Mouse (Mus musculus): ENCODE results near the gene Cdc26. TPM values are rescaled to one million over a fixed set of nuclear protein-coding genes. Genes with fewer than 3 reads are reported as not detected.

Gene Cdc26
- polyA plus RNA-seq, 1 experiment from 2014 or later, result 215 TPM

DNA sequence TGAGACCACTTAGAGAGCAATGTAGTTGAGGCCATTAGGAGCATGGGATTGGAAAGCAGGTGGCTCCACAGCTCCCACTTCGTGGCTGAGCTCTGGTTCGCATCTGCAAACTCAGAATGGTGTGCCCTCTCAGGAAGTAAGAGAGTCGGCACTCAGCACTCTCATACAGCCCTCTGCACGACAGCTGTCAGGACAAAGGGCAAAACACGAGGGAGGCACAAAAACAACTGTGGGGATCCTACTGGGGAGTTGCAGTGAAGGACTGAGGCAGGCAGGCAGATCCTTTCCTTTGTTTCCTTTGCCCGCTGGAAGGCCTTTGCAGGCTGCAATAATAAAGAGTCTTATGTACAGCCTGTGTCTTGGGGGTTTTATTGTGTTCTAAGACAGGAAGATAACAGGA is 15.0 kb downstream of the Cdc26 start:
- Histone ChIP-seq H3K27me3 (replicated peaks; ENCODE audit: low read depth, poor library complexity, severe bottlenecking) (no peaks in the 10 kb centered on the region), H3K4me1 (no peaks in the 10 kb centered on the region), H3K27ac (replicated peaks) (no peak overlapping the region; the same call in 1 of the 2 replicates), H3K4me3 (no peak overlapping the region), H3K9me3 (no peaks in the 10 kb centered on the region), H3K36me3 (replicated peaks) (peaks cover 93% of the 10 kb centered on the region)
- 65% methylated on average over 6 of the region's 6 CpGs for WGBS
- DNase-seq (ENCODE audit: low spot score), result peak; percentile 12

- no peaks in the 10 kb centered on the region for H3K4me1 ChIP-seq
- 89% methylated on average over 7 of the region's 7 CpGs for WGBS
- H3K4me3 ChIP-seq, result no peak overlapping the region
- no peaks in the 10 kb centered on the region for H3K27me3 ChIP-seq (replicated peaks; ENCODE audit: low read depth, poor library complexity, severe bottlenecking)
- H3K27ac ChIP-seq (replicated peaks), result no peak overlapping the region
- no peak for DNase-seq (ENCODE audit: low spot score)
- H3K9me3 ChIP-seq, result no peaks in the 10 kb centered on the region
- peaks cover 91% of the 10 kb centered on the region for H3K36me3 ChIP-seq (replicated peaks)
Measured at GRCm38 (mm10) chr4:62391892-62392291, 16.6 kb downstream of the Cdc26 start.

- Histone ChIP-seq H3K27me3 (replicated peaks; ENCODE audit: low read depth, poor library complexity, severe bottlenecking) (no peaks in the 10 kb centered on the region), H3K27ac (replicated peaks) (no peak overlapping the region), H3K36me3 (replicated peaks) (peaks cover 86% of the 10 kb centered on the region), H3K9me3 (no peaks in the 10 kb centered on the region), H3K4me3 (no peak overlapping the region), H3K4me1 (no peaks in the 10 kb centered on the region)
- DNase-seq (ENCODE audit: low spot score), result no peak
- whole genome bisulfite sequencing, result 86% methylated on average over 5 of the region's 5 CpGs
Measured at GRCm38 (mm10) chr4:62389592-62390512, 18.6 kb downstream of the Cdc26 start.

GRCm38 (mm10) chr4:62385439-62385838 is 23.0 kb downstream of the Cdc26 start:
- WGBS, result 94% methylated on average over 7 of the region's 7 CpGs
- Histone ChIP-seq H3K27me3 (replicated peaks; ENCODE audit: low read depth, poor library complexity, severe bottlenecking) (no peaks in the 10 kb centered on the region), H3K9me3 (no peaks in the 10 kb centered on the region), H3K27ac (replicated peaks) (no peak overlapping the region), H3K4me1 (no peaks in the 10 kb centered on the region), H3K4me3 (no peak overlapping the region), H3K36me3 (replicated peaks) (peaks cover 55% of the 10 kb centered on the region)
- no peak for DNase-seq (ENCODE audit: low spot score)

- Histone ChIP-seq H3K27ac (replicated peaks) (no peak overlapping the region), H3K4me1 (no peaks in the 10 kb centered on the region), H3K4me3 (no peak overlapping the region), H3K9me3 (no peaks in the 10 kb centered on the region), H3K36me3 (replicated peaks) (peaks cover 43% of the 10 kb centered on the region), H3K27me3 (replicated peaks; ENCODE audit: low read depth, poor library complexity, severe bottlenecking) (no peaks in the 10 kb centered on the region)
- DNase-seq (ENCODE audit: low spot score), result no peak
- WGBS, result 85% methylated on average over 1 of the region's 1 CpGs
Measured at GRCm38 (mm10) chr4:62384159-62384558, 24.3 kb downstream of the Cdc26 start.

DNA sequence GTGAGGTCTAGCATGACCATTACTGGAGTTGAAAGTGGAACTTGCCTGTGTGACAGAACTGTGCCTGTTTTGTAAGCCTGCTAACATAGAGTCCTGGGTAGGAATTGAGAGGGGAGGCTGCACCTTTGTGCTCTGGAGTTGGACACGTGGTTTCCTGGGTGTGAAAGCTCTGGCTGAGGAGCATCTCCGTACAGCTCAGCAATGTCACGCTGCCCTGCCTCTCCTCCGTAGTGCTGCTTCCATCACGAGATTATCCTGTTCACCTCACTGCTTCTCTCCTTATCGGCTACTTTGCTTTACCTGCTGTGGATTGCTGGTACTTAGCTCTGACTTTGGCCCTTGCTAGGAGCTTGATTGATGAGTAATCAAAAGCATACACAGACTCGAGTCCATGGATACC is 24.7 kb downstream of the Cdc26 start:
- no peaks in the 10 kb centered on the region for H3K9me3 ChIP-seq
- no peak for DNase-seq (ENCODE audit: low spot score)
- no peak overlapping the region for H3K4me3 ChIP-seq
- no peaks in the 10 kb centered on the region for H3K27me3 ChIP-seq (replicated peaks; ENCODE audit: low read depth, poor library complexity, severe bottlenecking)
- H3K4me1 ChIP-seq, result no peaks in the 10 kb centered on the region
- no peak overlapping the region for H3K27ac ChIP-seq (replicated peaks)
- H3K36me3 ChIP-seq (replicated peaks), result peaks cover 39% of the 10 kb centered on the region
- 81% methylated on average over 7 of the region's 7 CpGs for WGBS

DNA sequence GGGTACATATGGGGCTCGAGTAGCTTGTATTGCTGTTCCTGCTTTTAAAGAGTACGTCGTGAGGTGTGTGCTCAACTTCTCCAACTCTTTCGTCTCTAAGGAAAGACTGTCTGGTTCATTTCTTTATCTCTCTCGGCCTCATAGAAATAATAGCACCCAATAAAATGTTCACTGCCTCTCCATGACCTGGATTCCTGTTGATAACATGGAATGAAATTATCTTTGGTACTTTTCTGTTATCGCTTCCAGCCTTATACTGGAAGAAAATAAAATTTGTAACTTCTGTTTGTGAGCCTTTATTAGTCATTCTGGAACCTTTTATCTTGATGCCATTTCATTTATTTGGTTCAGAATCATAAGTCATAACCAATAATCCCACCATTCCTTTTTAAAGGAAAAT is 25.2 kb downstream of the Cdc26 start:
- DNase-seq (ENCODE audit: low spot score), result no peak
- no peaks in the 10 kb centered on the region for H3K27me3 ChIP-seq (replicated peaks; ENCODE audit: low read depth, poor library complexity, severe bottlenecking)
- 90% methylated on average over 6 of the region's 6 CpGs for WGBS

GRCm38 (mm10) chr4:62379724-62380381 is 28.6 kb downstream of the Cdc26 start:
- Histone ChIP-seq H3K27me3 (replicated peaks; ENCODE audit: low read depth, poor library complexity, severe bottlenecking) (no peaks in the 10 kb centered on the region), H3K4me1 (no peaks in the 10 kb centered on the region), H3K36me3 (replicated peaks) (peaks cover 7% of the 10 kb centered on the region; the same call in 1 of the 2 replicates), H3K27ac (replicated peaks) (no peak overlapping the region), H3K4me3 (no peak overlapping the region), H3K9me3 (no peaks in the 10 kb centered on the region)
- 87% methylated on average over 9 of the region's 9 CpGs for WGBS
- DNase-seq (ENCODE audit: low spot score), result no peak

More for the DNA sequence above, 25.2 kb downstream of the Cdc26 start:
- Histone ChIP-seq H3K27ac (replicated peaks) (no peak overlapping the region), H3K4me1 (no peaks in the 10 kb centered on the region), H3K9me3 (no peaks in the 10 kb centered on the region), H3K36me3 (replicated peaks) (peaks cover 33% of the 10 kb centered on the region), H3K4me3 (no peak overlapping the region)

- no peak overlapping the region for H3K4me3 ChIP-seq
- no peak for DNase-seq (ENCODE audit: low spot score)
- H3K4me1 ChIP-seq, result peaks cover 12% of the 10 kb centered on the region; the same call in 1 of the 2 replicates
- H3K36me3 ChIP-seq (replicated peaks), result no peaks in the 10 kb centered on the region
- H3K27me3 ChIP-seq (replicated peaks; ENCODE audit: low read depth, poor library complexity, severe bottlenecking), result no peaks in the 10 kb centered on the region
- WGBS, result 92% methylated on average over 2 of the region's 2 CpGs
- H3K9me3 ChIP-seq, result no peaks in the 10 kb centered on the region
- no peak overlapping the region for H3K27ac ChIP-seq (replicated peaks)
Measured at GRCm38 (mm10) chr4:62376123-62376522, 32.3 kb downstream of the Cdc26 start.

DNA sequence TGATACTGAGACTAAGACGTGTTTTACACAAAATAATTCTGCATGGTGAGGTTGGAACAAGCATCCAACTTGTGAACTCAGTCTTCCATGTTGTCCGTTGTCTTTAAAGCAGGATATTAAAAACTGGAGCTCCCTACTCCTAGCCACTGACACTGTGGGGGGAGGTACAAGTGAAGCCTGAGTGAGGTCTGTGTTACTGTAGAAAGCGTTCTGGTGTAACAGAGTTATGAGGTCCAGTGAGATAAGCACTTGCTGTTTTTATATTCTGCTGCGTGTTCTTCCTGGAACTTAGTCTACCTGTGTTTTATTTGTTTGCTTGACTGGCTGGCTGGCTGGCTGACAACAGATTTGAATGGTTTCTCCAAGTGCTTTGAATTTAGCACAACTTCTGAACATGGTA is 34.1 kb downstream of the Cdc26 start:
- Histone ChIP-seq H3K27ac (replicated peaks) (no peak overlapping the region), H3K27me3 (replicated peaks; ENCODE audit: low read depth, poor library complexity, severe bottlenecking) (no peaks in the 10 kb centered on the region), H3K4me1 (peaks cover 12% of the 10 kb centered on the region; the same call in 1 of the 2 replicates), H3K4me3 (no peak overlapping the region), H3K9me3 (no peaks in the 10 kb centered on the region), H3K36me3 (replicated peaks) (no peaks in the 10 kb centered on the region)
- WGBS, result 89% methylated on average over 4 of the region's 4 CpGs
- no peak for DNase-seq (ENCODE audit: low spot score)

GRCm38 (mm10) chr4:62373668-62374067 is 34.8 kb downstream of the Cdc26 start:
- Histone ChIP-seq H3K4me1 (peaks cover 12% of the 10 kb centered on the region; the same call in 1 of the 2 replicates), H3K36me3 (replicated peaks) (no peaks in the 10 kb centered on the region), H3K27me3 (replicated peaks; ENCODE audit: low read depth, poor library complexity, severe bottlenecking) (no peaks in the 10 kb centered on the region), H3K9me3 (no peaks in the 10 kb centered on the region), H3K4me3 (no peak overlapping the region), H3K27ac (replicated peaks) (no peak overlapping the region)
- 87% methylated on average over 7 of the region's 7 CpGs for WGBS
- no peak for DNase-seq (ENCODE audit: low spot score)

DNA sequence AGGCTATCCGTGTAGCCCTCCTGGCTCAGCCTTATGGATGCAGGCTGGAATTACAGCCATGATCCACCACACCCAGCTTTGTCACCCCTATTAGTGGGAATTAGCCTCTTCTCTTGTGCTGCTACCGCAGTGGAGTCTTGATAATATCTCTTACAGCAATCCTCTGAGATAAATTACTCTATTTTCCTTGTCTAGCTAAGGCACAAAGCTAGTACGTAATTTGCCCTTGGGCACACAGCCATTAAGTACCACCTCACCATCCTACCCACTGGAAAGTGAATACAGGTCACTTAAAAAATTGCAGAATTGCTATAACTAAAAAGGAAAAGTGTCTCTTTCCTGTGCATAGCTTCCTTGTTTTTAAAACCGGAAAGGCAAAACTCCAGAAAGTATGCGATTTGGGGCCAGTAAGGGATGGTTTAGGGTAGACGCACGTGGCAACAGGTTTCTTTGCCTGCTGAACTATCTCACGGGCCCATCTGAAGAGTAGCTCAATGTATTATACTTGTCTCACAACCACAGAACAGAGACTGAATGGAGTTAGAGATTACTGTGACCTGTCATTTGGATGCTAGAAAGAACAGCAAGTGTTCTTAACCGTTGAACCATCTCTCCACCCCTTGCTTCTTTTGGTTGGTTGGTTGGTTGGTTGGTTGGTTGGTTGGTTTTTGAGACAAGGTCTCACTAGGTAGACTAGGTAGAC is 35.5 kb downstream of the Cdc26 start:
- Histone ChIP-seq H3K27ac (replicated peaks) (no peak overlapping the region), H3K9me3 (no peaks in the 10 kb centered on the region), H3K4me1 (peaks cover 12% of the 10 kb centered on the region; the same call in 1 of the 2 replicates), H3K36me3 (replicated peaks) (no peaks in the 10 kb centered on the region), H3K4me3 (no peak overlapping the region), H3K27me3 (replicated peaks; ENCODE audit: low read depth, poor library complexity, severe bottlenecking) (no peaks in the 10 kb centered on the region)
- 81% methylated on average over 9 of the region's 9 CpGs for WGBS
- no peak for DNase-seq (ENCODE audit: low spot score)

Measured in embryonic facial prominence, embryonic 10.5 days (tissue).